Mouse (Mus musculus): ENCODE measurements around the gene Coq5.
"Not testable (repeated sequence)": the region's sequence is repeated elsewhere in the genome, so short reads cannot be mapped to it uniquely, and the experiment has no call there.

Gene Coq5

GRCm38 (mm10) chr5:115267469-115268045 lies 11.9 kb upstream of the Coq5 start:
- DNase-seq (ENCODE audit: low read depth): no peak

DNA sequence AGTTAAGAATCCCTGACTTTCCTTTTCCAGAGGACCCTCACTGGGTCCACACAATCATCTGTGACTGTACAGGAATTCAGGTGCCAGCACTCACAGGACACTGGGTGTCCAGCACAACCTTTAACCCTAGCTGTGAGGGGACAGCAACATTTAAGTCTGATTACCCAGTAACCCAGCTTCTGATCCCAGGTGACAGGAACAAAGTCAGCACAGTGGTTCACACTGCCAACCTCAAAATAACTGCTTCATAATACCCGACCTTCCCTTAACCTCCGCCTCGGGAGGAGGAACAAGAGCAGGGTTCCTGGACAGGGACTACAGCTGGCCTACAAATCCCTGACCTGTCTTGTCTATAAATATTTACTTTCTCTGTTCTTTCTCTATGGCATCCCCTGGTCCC lies 11.2 kb upstream of the Coq5 start:
- DNase-seq (ENCODE audit: low read depth): no peak

DNA sequence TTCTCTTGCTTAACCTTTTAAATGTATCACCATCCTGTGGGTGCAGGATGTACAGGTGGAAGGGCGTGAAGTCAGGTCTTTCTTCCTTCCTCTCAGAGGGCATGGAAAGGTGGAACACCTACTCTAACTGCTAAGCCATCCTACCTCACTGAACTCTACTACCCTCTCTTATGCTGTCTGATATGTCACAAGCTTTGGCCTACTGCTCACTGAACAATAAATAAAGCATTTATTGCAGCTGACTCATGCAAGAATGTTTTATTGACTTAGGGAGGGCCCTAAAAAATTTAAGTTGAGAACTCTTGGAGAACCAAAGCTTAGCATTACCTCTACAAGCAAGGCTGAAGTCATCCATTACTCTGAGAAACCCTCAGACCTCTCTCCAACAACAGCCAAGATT lies 9.5 kb upstream of the Coq5 start:
- peak; percentile 13 for DNase-seq (ENCODE audit: low read depth)

- peak; percentile 60 for DNase-seq (ENCODE audit: low read depth)
These were observed 7.3 kb upstream of the Coq5 start for GRCm38 (mm10) chr5:115271931-115272811.

GRCm38 (mm10) chr5:115272812-115273548 lies 6.5 kb upstream of the Coq5 start, which contains the start of gene Rnf10:
Gene Rnf10, minus strand, starts transcription at chr5:115272898.
- DNase-seq (ENCODE audit: low read depth): peak; percentile 99

GRCm38 (mm10) chr5:115273549-115274135 lies 5.8 kb upstream of the Coq5 start:
- DNase-seq (ENCODE audit: low read depth): no peak

- DNase-seq (ENCODE audit: low read depth): no peak
These were observed 5.1 kb upstream of the Coq5 start for GRCm38 (mm10) chr5:115274353-115274752.

DNA sequence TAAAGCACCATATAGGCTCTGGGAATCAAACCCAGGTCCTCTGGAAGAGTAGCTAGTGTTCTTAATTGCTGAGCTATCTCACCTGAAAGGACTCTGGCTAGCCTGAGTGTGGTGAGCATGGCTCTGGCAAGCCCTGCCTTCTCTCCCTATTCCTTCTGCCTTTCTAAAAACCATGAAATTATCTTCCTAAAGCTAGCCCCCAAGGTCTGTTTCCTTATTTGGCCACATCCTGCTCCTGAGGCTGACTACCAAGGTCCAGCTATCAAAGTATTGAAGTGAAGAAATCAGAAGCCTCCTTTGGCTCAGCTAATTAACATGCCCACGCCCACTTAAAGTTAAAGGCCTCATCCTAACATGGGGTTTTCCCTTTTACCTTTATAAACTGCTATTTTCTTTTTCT lies 4.7 kb upstream of the Coq5 start:
- DNase-seq (ENCODE audit: low read depth): peak; percentile 58

GRCm38 (mm10) chr5:115275998-115276397 lies 3.5 kb upstream of the Coq5 start:
- peak; percentile 67 for DNase-seq (ENCODE audit: low read depth)

GRCm38 (mm10) chr5:115278053-115278452 lies 1.4 kb upstream of the Coq5 start:
- no peak for DNase-seq (ENCODE audit: low read depth)

GRCm38 (mm10) chr5:115278785-115279184 lies 681 bp upstream of the Coq5 start:
- DNase-seq (ENCODE audit: low read depth): no peak

DNA sequence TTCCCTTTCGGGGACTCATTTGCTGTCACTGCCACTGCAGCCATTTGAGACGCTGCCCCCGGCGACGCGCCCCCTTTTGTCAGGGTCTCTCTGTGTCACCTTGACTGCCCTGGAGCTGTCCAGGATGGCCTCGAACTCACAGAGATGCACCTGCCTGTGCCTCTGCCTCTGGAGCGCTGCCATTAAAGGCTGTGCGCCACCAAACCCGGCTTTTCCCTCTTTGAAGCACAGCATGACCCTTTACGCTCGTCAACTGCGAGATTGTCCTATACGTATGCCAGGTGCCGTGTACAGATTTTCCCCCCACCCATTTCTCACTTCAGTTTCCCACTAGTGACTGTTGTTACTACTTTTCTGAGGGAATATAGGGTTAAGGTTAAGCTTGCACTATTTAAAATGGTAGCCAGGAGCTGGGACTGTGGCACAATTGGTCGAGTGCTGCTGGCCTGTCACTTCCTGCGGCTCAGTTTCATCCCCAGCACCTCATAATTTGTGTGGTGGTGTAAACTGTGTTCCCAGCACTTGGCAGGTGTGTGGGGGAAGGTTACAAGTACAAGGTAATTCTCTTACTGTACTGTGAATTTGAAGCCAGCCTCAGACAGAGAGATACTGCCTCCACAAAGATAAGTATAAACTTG lies 703 bp downstream of the Coq5 start:
- peak; percentile 52 for DNase-seq (ENCODE audit: low read depth)

- peak; percentile 48 for DNase-seq (ENCODE audit: low read depth)
These were observed 5.3 kb downstream of the Coq5 start for GRCm38 (mm10) chr5:115284735-115285134.

- DNase-seq (ENCODE audit: low read depth): no peak
These were observed 14.7 kb downstream of the Coq5 start for GRCm38 (mm10) chr5:115294173-115294572.

DNA sequence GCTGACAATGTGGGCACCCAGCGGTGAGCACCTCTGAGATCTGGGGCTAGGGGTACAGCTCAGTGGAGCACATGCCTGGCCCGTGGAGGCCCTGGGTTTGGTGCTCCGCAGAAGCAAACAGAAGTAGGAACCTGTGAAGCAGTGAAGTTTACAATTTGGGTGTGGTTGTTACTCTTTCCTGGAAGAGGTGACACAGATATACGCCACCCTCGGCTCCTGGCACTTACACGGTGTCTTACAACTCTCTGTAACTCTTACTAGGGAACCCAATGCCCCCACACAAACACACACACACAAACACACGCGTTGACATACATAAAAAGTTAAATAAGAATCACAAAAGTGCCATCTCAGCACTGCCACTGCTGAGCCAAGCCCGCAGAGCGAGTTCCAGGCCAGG lies 16.9 kb downstream of the Coq5 start:
- DNase-seq (ENCODE audit: low read depth): no peak

DNA sequence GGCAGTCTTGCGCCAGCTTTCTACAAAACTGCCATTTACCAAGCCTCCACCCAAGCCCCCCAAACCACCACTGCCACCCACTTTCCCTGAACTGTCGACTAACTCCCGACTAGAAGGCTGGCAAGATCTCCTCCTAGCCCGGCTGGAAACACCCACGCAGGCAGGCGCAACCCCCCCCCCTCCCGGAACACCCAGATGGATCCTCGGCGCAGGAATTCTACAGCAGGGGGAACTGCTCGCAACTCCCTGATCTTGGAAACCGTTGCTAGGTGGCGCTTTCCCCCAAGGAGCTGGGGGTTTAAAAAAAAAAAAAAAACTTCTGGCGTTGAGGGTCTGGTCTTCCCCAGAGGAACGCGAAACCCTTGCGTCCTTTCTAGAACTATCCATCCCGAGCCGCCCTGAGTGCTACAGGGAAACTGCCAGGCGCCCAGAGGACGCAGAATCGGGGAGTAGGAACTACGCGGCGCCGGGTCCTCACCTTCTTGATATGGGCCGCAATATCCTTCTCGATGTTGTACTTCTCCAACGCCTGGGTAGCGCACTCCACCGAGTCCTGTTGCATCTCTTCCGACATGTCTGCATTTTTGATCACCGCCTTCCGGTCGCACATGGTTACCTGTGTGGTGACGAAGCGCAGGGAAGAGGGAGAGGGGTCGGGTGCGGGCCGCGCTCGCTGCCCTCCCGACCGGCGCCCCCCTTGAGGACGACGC lies 20.7 kb downstream of the Coq5 start:
- peak; percentile 79 for DNase-seq (ENCODE audit: low read depth)

DNA sequence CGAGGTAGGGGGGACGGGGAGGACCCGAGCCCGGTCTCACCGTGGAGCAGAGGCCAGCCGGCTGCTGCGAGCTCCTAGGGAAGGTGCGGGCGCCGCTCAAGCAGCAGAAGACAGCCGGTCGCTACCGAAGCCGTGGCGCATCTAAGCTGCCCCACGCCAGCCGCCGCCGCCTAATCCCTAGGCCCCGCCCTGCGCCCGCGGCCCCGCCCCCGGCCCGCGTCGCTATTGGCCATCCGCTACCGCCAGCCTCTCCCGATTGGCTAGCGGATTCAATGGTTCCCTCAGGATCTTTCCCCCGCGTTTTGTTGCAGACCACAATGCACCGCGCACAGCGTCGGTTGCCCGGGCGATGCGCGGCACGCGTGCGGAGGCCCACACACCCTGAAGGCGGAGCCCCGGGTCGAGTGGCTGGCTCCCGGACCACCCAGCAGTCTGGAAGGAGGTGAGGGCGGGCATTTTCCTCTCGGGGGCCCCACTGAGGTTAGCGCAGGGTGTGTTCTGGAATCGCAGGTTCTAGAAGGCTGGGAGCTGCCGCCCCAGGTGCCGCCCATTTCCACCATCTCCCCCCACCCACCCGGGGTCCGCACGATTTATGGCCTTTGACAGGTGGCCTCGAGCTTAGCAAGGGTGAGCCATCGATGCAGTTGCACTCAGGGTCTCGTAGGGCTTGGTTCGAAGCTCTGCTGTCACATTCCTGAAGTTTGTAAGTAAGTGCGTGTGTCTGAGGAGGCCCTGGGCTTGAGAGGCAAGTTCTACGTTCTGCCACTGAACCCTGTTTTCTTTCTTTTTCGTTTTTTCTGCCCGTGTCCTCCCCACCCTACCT lies 21.5 kb downstream of the Coq5 start, which contains the start of gene Dynll1:
Dynll1 (minus strand) TSS at position 208 of the 823 bp plus-strand sequence.
- peak; percentile 100 for DNase-seq (ENCODE audit: low read depth)

- DNase-seq (ENCODE audit: low read depth): no peak
These were observed 22.1 kb downstream of the Coq5 start for GRCm38 (mm10) chr5:115301615-115302014.

- not testable (repeated sequence) for DNase-seq (ENCODE audit: low read depth)
These were observed 22.7 kb downstream of the Coq5 start for GRCm38 (mm10) chr5:115302190-115302589.

- DNase-seq (ENCODE audit: low read depth): no peak
These were observed 32.9 kb downstream of the Coq5 start for GRCm38 (mm10) chr5:115312354-115312753.

Data from induced T-regulatory cell, adult 2 months (primary cell).